Comparison of ENCODE assay signal across 16 mouse cellular contexts in genomic region chr3:131327189-131327588, GRCm38 (mm10).
"Had no signal": no experiment of that assay in that cellular context is flagged by ENCODE, and none has a peak within 500 bp of the region (broad histone marks: within the 10 kb centered on the region; RNA-seq: fewer than 3 reads in every experiment).

No protein-coding gene starts in this region.

- H3K27me3 ChIP-seq: neural tube, embryonic 12.5 days; neural tube, embryonic 13.5 days; neural tube, embryonic 15.5 days; stomach, embryonic 15.5 days had no signal

- H3K36me3 ChIP-seq: neural tube, embryonic 12.5 days; neural tube, embryonic 13.5 days; neural tube, embryonic 15.5 days had no signal

- H3K4me2 ChIP-seq: neural tube, embryonic 12.5 days; neural tube, embryonic 13.5 days; neural tube, embryonic 15.5 days; stomach, embryonic 15.5 days had no signal

- DNase-seq: right cerebral cortex, adult 18-20 months; right cerebral cortex, postnatal 14 days; right cerebral cortex, postnatal 25 days; right cerebral cortex, postnatal 4 days; spleen, adult 18-20 months; thymus, adult 18-20 months; thymus, adult 2 months; thymus, postnatal 14 days; thymus, postnatal 25 days; thymus, postnatal 36 days; thymus, postnatal 4 days had no signal

- H3K27ac ChIP-seq: neural tube, embryonic 12.5 days; neural tube, embryonic 13.5 days; neural tube, embryonic 15.5 days; stomach, embryonic 15.5 days; stomach, postnatal 0 days had no signal

- H3K9me3 ChIP-seq: neural tube, embryonic 12.5 days; neural tube, embryonic 13.5 days; neural tube, embryonic 15.5 days; stomach, embryonic 15.5 days had no signal

- H3K9ac ChIP-seq: neural tube, embryonic 12.5 days; neural tube, embryonic 13.5 days; neural tube, embryonic 15.5 days; stomach, embryonic 15.5 days had no signal

- H3K4me1 ChIP-seq: neural tube, embryonic 12.5 days; stomach, embryonic 15.5 days had no signal

- H3K4me3 ChIP-seq: neural tube, embryonic 12.5 days; neural tube, embryonic 13.5 days; neural tube, embryonic 15.5 days; stomach, embryonic 15.5 days had no signal
